Mouse (Mus musculus) G1E (cell line): ENCODE results near the gene Rabl3. TPM values are rescaled to one million over a fixed set of nuclear protein-coding genes. Genes with fewer than 3 reads are reported as not detected.

Experiments used
- ATAC-seq: 2 replicates; pipeline ENCODE4 v1.8.0; 2016; ENCODE audit warnings: mild to moderate bottlenecking; ENCODE audit not compliant: insufficient number of reproducible peaks, poor library complexity, low FRiP score, severe bottlenecking; ENCODE audit errors: extremely low read depth
- DNase-seq: peaks from one replicate; pipeline ENCODE4 v3.0.0; 2012; ENCODE audit warnings: low spot score
- H3K27me3 ChIP-seq: 2 replicates; pipeline ENCODE4 v1.6.1; 2012; ENCODE audit warnings: mild to moderate bottlenecking, low read length, inconsistent platforms; ENCODE audit not compliant: insufficient read depth
- H3K36me3 ChIP-seq: replicated peaks from 2 replicates; pipeline ENCODE3; 2012; ENCODE audit warnings: mild to moderate bottlenecking, inconsistent platforms
- H3K4me1 ChIP-seq: 2 replicates; pipeline ENCODE4 v1.6.1; 2012; ENCODE audit warnings: low read depth, low read length, inconsistent platforms, mixed read lengths; ENCODE audit not compliant: insufficient read depth
- H3K4me3 ChIP-seq: 2 replicates; pipeline ENCODE4 v1.5.1; 2012; ENCODE audit warnings: low read depth, mild to moderate bottlenecking, inconsistent platforms, low read length, moderate library complexity, mixed read lengths
- H3K9me3 ChIP-seq: replicated peaks from 2 replicates; pipeline ENCODE4 v1.6.1; 2012; ENCODE audit warnings: inconsistent platforms
- CTCF ChIP-seq: IDR thresholded peaks from 2 replicates; pipeline ENCODE4 v1.5.1; 2012; ENCODE audit warnings: low read depth, low read length, inconsistent platforms, mixed read lengths
- GATA1 ChIP-seq: IDR thresholded peaks from 2 replicates; pipeline ENCODE4 v1.6.1; 2012; ENCODE audit warnings: borderline replicate concordance, low read length, inconsistent platforms, mixed read lengths
- GATA2 ChIP-seq: IDR thresholded peaks from 2 replicates; pipeline ENCODE4 v1.6.1; 2012; ENCODE audit warnings: low read depth, low read length, inconsistent platforms, borderline replicate concordance
- POLR2AphosphoS5 ChIP-seq: IDR thresholded peaks from 2 replicates; pipeline ENCODE4 v1.6.1; 2012; ENCODE audit warnings: low read depth, low read length, inconsistent platforms; ENCODE audit not compliant: insufficient replicate concordance
- TAL1 ChIP-seq: conservative IDR thresholded peaks from 2 replicates; pipeline ENCODE4 v1.6.1; 2012; ENCODE audit warnings: low read depth, low read length, inconsistent platforms, mixed read lengths
- polyA plus RNA-seq: library from polyadenylated mRNA; stranded (reverse); fragments of >175 nt; gene quantifications from 2 replicates; pipeline ENCODE4 v1.2.3, GENCODE M21; 2012
- total RNA-seq, 2 experiments: library from RNA; stranded (forward) in 1 of 2; stranded (reverse) in 1 of 2; fragments of 200-1000 nt in 1 of 2; fragments of >200 nt in 1 of 2; fragmentation: Nextera tagmentation in 1 of 2; gene quantifications; 2 replicates each; pipeline ENCODE4 v1.2.3; 2014 to 2017

Rabl3 gene
- total and polyA plus RNA-seq, 3 experiments = 1.2 to 25.7 (median 12.2) TPM

GRCm38 (mm10) chr16:37573061-37573460 is 33.4 kb downstream of the Rabl3 start:
- ATAC-seq (no peak), DNase-seq (no peak)
- peaks cover 46% of the 10 kb centered on the region for H3K36me3 ChIP-seq
- H3K27me3 ChIP-seq = peaks cover 3% of the 10 kb centered on the region; the same call in 1 of the 2 replicates
- TF ChIP-seq GATA1 (no peak), POLR2AphosphoS5 (no peak), TAL1 (no peak), GATA2 (no peak), CTCF (no peak)
- peaks cover 6% of the 10 kb centered on the region; the same call in 1 of the 2 replicates for H3K9me3 ChIP-seq
- H3K4me3 ChIP-seq = no peak overlapping the region
- H3K4me1 ChIP-seq = no peaks in the 10 kb centered on the region

GRCm38 (mm10) chr16:37575325-37575724 is 35.6 kb downstream of the Rabl3 start:
- peaks cover 29% of the 10 kb centered on the region for H3K36me3 ChIP-seq
- TF ChIP-seq TAL1 (no peak), CTCF (no peak), GATA1 (no peak), POLR2AphosphoS5 (no peak), GATA2 (no peak)
- H3K4me3 ChIP-seq = no peak overlapping the region
- H3K4me1 ChIP-seq = no peaks in the 10 kb centered on the region
- ATAC-seq (no peak), DNase-seq (no peak)
- H3K27me3 ChIP-seq = peaks cover 13% of the 10 kb centered on the region
- H3K9me3 ChIP-seq = peaks cover 6% of the 10 kb centered on the region; the same call in 1 of the 2 replicates

GRCm38 (mm10) chr16:37579591-37579990 is 39.9 kb downstream of the Rabl3 start:
- ATAC-seq = no peak
- TF ChIP-seq GATA1 = no peak
- TF ChIP-seq TAL1 = no peak
- TF ChIP-seq POLR2AphosphoS5 = no peak
- no peak for TF ChIP-seq CTCF
- TF ChIP-seq GATA2 = no peak
- peaks cover 16% of the 10 kb centered on the region for H3K27me3 ChIP-seq
- DNase-seq = no peak
- peaks cover 1% of the 10 kb centered on the region for H3K36me3 ChIP-seq
- H3K4me3 ChIP-seq = no peak overlapping the region
- no peaks in the 10 kb centered on the region for H3K4me1 ChIP-seq
- no peaks in the 10 kb centered on the region for H3K9me3 ChIP-seq

- Histone ChIP-seq H3K4me1 (no peaks in the 10 kb centered on the region), H3K27me3 (peaks cover 16% of the 10 kb centered on the region), H3K36me3 (no peaks in the 10 kb centered on the region), H3K4me3 (no peak within 1 kb of the TSS), H3K9me3 (no peaks in the 10 kb centered on the region)
- no peak for TF ChIP-seq TAL1
- no peak for TF ChIP-seq GATA1
- no peak for TF ChIP-seq GATA2
- no peak for TF ChIP-seq POLR2AphosphoS5
- TF ChIP-seq CTCF = no peak
- DNase-seq = no peak
- no peak for ATAC-seq
Observed at GRCm38 (mm10) chr16:37579994-37580393, 40.3 kb downstream of the Rabl3 start, which contains the start of gene Hgd. TSS of gene Hgd (plus strand) at chr16:37580153.

GRCm38 (mm10) chr16:37580651-37581050 is 41.0 kb downstream of the Rabl3 start:
- ATAC-seq (no peak), DNase-seq (no peak)
- Histone ChIP-seq H3K4me1 (no peaks in the 10 kb centered on the region), H3K9me3 (no peaks in the 10 kb centered on the region), H3K36me3 (no peaks in the 10 kb centered on the region), H3K4me3 (no peak overlapping the region), H3K27me3 (peaks cover 16% of the 10 kb centered on the region)
- TF ChIP-seq GATA2 (no peak), POLR2AphosphoS5 (no peak), GATA1 (no peak), CTCF (no peak), TAL1 (no peak)

GRCm38 (mm10) chr16:37581901-37582300 is 42.2 kb downstream of the Rabl3 start:
- no peaks in the 10 kb centered on the region for H3K9me3 ChIP-seq
- TF ChIP-seq GATA2 = no peak
- TF ChIP-seq CTCF = no peak
- TF ChIP-seq TAL1 = no peak
- TF ChIP-seq GATA1 = no peak
- no peak for TF ChIP-seq POLR2AphosphoS5
- no peaks in the 10 kb centered on the region for H3K36me3 ChIP-seq
- DNase-seq (no peak), ATAC-seq (no peak)
- no peaks in the 10 kb centered on the region for H3K4me1 ChIP-seq
- H3K27me3 ChIP-seq = peaks cover 16% of the 10 kb centered on the region
- H3K4me3 ChIP-seq = no peak overlapping the region
